In genomic region chr16:90349700-90350548, GRCm38 (mm10) we compare ENCODE assay signal across 9 mouse cellular contexts. TPM values are rescaled to one million over a fixed set of nuclear protein-coding genes. Genes with fewer than 3 reads are reported as not detected.
DNase-seq lines count a peak whose midpoint lies in the region; ATAC-seq and TF ChIP-seq lines count a peak whose summit lies in the region.
"Had no signal": no experiment of that assay in that cellular context is flagged by ENCODE, and none has a peak within 500 bp of the region (broad histone marks: within the 10 kb centered on the region; RNA-seq: fewer than 3 reads in every experiment).

No protein-coding gene starts in this region.

- H3K27me3 ChIP-seq in hindbrain, embryonic 12.5 days = no peaks in the 10 kb centered on the region
- no peaks in the 10 kb centered on the region for H3K27me3 ChIP-seq in thymus, adult 2 months (ENCODE audit: control insufficient read depth, insufficient read depth, low read length)

- TF ChIP-seq POLR2A in thymus, adult 2 months (IDR thresholded peaks at IDR 0.05; ENCODE audit: control insufficient read depth, extremely low read depth, insufficient read depth, low read length, poor library complexity) = no peak

- H3K4me1 ChIP-seq in hindbrain, embryonic 12.5 days = no peaks in the 10 kb centered on the region
- H3K4me1 ChIP-seq in thymus, adult 2 months (replicated peaks; ENCODE audit: control insufficient read depth, insufficient read depth, low read length) = no peaks in the 10 kb centered on the region

- ATAC-seq in CD4-positive, CD25-positive, alpha-beta regulatory T cell, adult 4 months = peak; percentile 89
- ATAC-seq in hindbrain, embryonic 12.5 days (ENCODE audit: low FRiP score) = peak; percentile 96
- peak; percentile 53; the same call in 1 of the 2 replicates for ATAC-seq in neutrophil, adult 5-6 weeks (ENCODE audit: extremely low read depth, insufficient number of reproducible peaks, low FRiP score, poor library complexity, severe bottlenecking)

- no peak overlapping the region for H3K4me2 ChIP-seq in hindbrain, embryonic 12.5 days (replicated peaks)

- H3K9me3 ChIP-seq in hindbrain, embryonic 12.5 days (replicated peaks) = no peaks in the 10 kb centered on the region

- peak; percentile 21; the same call in 1 of the 2 replicates for TF ChIP-seq CTCF in thymus, adult 2 months (IDR thresholded peaks at IDR 0.05; ENCODE audit: borderline replicate concordance, control insufficient read depth, extremely low read depth, insufficient read depth, low read length, poor library complexity)

- WGBS in hindbrain, embryonic 12.5 days = 29% methylated on average over 12 of the region's 13 CpGs
- WGBS in thymus, adult 2 months = 29% methylated on average over 13 of the region's 13 CpGs

- no peak overlapping the region for H3K27ac ChIP-seq in hindbrain, embryonic 12.5 days
- no peak overlapping the region for H3K27ac ChIP-seq in thymus, adult 2 months (ENCODE audit: control insufficient read depth, insufficient read depth, low read length)

- DNase-seq in cerebellum, postnatal 10 days = peak; percentile 77 to 78
- peak; percentile 59 to 65 for DNase-seq in frontal cortex, postnatal 25 days (ENCODE audit: low spot score in 2 of 2)
- DNase-seq in layer of hippocampus, adult 9-10 months (ENCODE audit: low spot score) = peak; percentile 51
- peak; percentile 66 to 70 for DNase-seq in lung, adult 18-20 months
- peak; percentile 55 for DNase-seq in thymus, adult 2 months

- no peaks in the 10 kb centered on the region for H3K36me3 ChIP-seq in hindbrain, embryonic 12.5 days
- H3K36me3 ChIP-seq in thymus, adult 2 months (ENCODE audit: control insufficient read depth, insufficient read depth, low read length) = no peaks in the 10 kb centered on the region

- no peak overlapping the region for H3K4me3 ChIP-seq in hindbrain, embryonic 12.5 days
- no peak overlapping the region for H3K4me3 ChIP-seq in thymus, adult 2 months (ENCODE audit: control insufficient read depth, insufficient read depth, low read length)
- H3K4me3 ChIP-seq: myocyte had no signal

- H3K9ac ChIP-seq in hindbrain, embryonic 12.5 days = no peak overlapping the region

RNA-seq across cellular contexts. Expression of gene Hunk, which starts 35.9 kb away (rescaled TPM):
- not detected for polyA plus RNA-seq in CD4-positive, CD25-positive, alpha-beta regulatory T cell, adult 4 months (2017; shearing (Covaris generic))
- 17.9 and 18.9 TPM in 2 replicates for polyA plus RNA-seq in hindbrain, embryonic 12.5 days (2016; fragmentation: Nextera tagmentation; extraction: Ambion mirVana)
- total RNA-seq in neutrophil, adult 5-6 weeks (2017) = 0.37 and 0.47 TPM in 2 replicates
- 2.7 and 2.9 TPM in 2 replicates for polyA plus RNA-seq in thymus, adult 2 months (2012; rRNA removed)
